ENCODE assay signal across 25 mouse cellular contexts in genomic region chr4:82439813-82440212, GRCm38 (mm10).
A peak's percentile ranks its signal among the peaks of the same experiment; 100 is the strongest.
DNase-seq lines count a peak whose midpoint lies in the region; ATAC-seq lines count a peak whose summit lies in the region.
"Had no signal": no experiment of that assay in that cellular context is flagged by ENCODE, and none has a peak within 500 bp of the region (broad histone marks: within the 10 kb centered on the region; RNA-seq: fewer than 3 reads in every experiment).

No protein-coding gene starts in this region.

- H3K9ac ChIP-seq in hindbrain, embryonic 14.5 days = no peak overlapping the region
- H3K9ac ChIP-seq in hindbrain, embryonic 11.5 days (ENCODE audit: low read depth, low read length) = no peak overlapping the region
- no peak overlapping the region for H3K9ac ChIP-seq in liver, embryonic 16.5 days (ENCODE audit: low read depth, low read length)
- H3K9ac ChIP-seq in liver, embryonic 11.5 days (ENCODE audit: low read depth, low read length) = no peak overlapping the region
- H3K9ac ChIP-seq: embryonic facial prominence, embryonic 12.5 days; forebrain, embryonic 13.5 days; limb, embryonic 12.5 days; liver, embryonic 14.5 days; midbrain, embryonic 13.5 days; neural tube, embryonic 12.5 days had no signal

- H3K9me3 ChIP-seq in hindbrain, embryonic 14.5 days (ENCODE audit: control insufficient read depth, low read length) = no peaks in the 10 kb centered on the region
- no peaks in the 10 kb centered on the region for H3K9me3 ChIP-seq in hindbrain, embryonic 11.5 days (ENCODE audit: control insufficient read depth, low read length)
- no peaks in the 10 kb centered on the region for H3K9me3 ChIP-seq in liver, embryonic 16.5 days (replicated peaks; ENCODE audit: control insufficient read depth, low read length)
- no peaks in the 10 kb centered on the region for H3K9me3 ChIP-seq in liver, embryonic 11.5 days (ENCODE audit: control insufficient read depth, low read length)
- H3K9me3 ChIP-seq: embryonic facial prominence, embryonic 12.5 days; forebrain, embryonic 13.5 days; limb, embryonic 12.5 days; midbrain, embryonic 13.5 days; neural tube, embryonic 12.5 days had no signal

- H3K27me3 ChIP-seq in hindbrain, embryonic 14.5 days (ENCODE audit: control insufficient read depth, insufficient read depth, low read length) = no peaks in the 10 kb centered on the region
- H3K27me3 ChIP-seq in hindbrain, embryonic 11.5 days (ENCODE audit: control insufficient read depth, insufficient read depth, low read length) = no peaks in the 10 kb centered on the region
- H3K27me3 ChIP-seq in liver, embryonic 16.5 days (ENCODE audit: control insufficient read depth, insufficient read depth, low read depth, low read length) = no peaks in the 10 kb centered on the region
- H3K27me3 ChIP-seq in liver, embryonic 11.5 days (replicated peaks; ENCODE audit: control insufficient read depth, insufficient read depth, low read length) = no peaks in the 10 kb centered on the region
- H3K27me3 ChIP-seq: embryonic facial prominence, embryonic 12.5 days; forebrain, embryonic 13.5 days; limb, embryonic 12.5 days; midbrain, embryonic 13.5 days; neural tube, embryonic 12.5 days had no signal

- no peak for ATAC-seq in hindbrain, embryonic 14.5 days (ENCODE audit: low FRiP score)
- ATAC-seq in hindbrain, embryonic 11.5 days (ENCODE audit: low FRiP score) = no peak
- ATAC-seq in liver, embryonic 16.5 days (ENCODE audit: low read depth) = peak; percentile 47; the same call in 1 of the 2 replicates
- no peak for ATAC-seq in liver, embryonic 11.5 days (replicated peaks; ENCODE audit: low FRiP score)
- ATAC-seq: activated CD4-positive, CD25-positive, alpha-beta regulatory T cell, adult 4 months; forebrain, embryonic 13.5 days; hindbrain, postnatal 0 days; intestine, postnatal 0 days; midbrain, embryonic 13.5 days had no signal

- peak overlapping the region; percentile 41; the same call in 1 of the 2 replicates for H3K27ac ChIP-seq in hindbrain, embryonic 14.5 days
- H3K27ac ChIP-seq in hindbrain, embryonic 11.5 days (ENCODE audit: low read depth, low read length) = no peak overlapping the region
- no peak overlapping the region for H3K27ac ChIP-seq in liver, embryonic 16.5 days (ENCODE audit: low read length)
- no peak overlapping the region for H3K27ac ChIP-seq in liver, embryonic 11.5 days (ENCODE audit: low read depth, low read length)
- H3K27ac ChIP-seq: embryonic facial prominence, embryonic 12.5 days; forebrain, embryonic 13.5 days; hindbrain, postnatal 0 days; limb, embryonic 12.5 days; liver, embryonic 14.5 days; midbrain, embryonic 13.5 days; neural tube, embryonic 12.5 days had no signal

- no peak overlapping the region for H3K4me3 ChIP-seq in hindbrain, embryonic 14.5 days (replicated peaks; ENCODE audit: low read length)
- no peak overlapping the region for H3K4me3 ChIP-seq in hindbrain, embryonic 11.5 days (ENCODE audit: low read depth, low read length)
- H3K4me3 ChIP-seq in liver, embryonic 16.5 days (ENCODE audit: low read depth, low read length) = no peak overlapping the region
- H3K4me3 ChIP-seq in liver, embryonic 11.5 days (ENCODE audit: low read depth, low read length) = no peak overlapping the region
- H3K4me3 ChIP-seq: embryonic facial prominence, embryonic 12.5 days; erythroblast, embryonic 14.5 days; forebrain, embryonic 13.5 days; limb, embryonic 12.5 days; midbrain, embryonic 13.5 days; neural tube, embryonic 12.5 days had no signal

- H3K4me2 ChIP-seq in hindbrain, embryonic 14.5 days (replicated peaks) = no peak overlapping the region
- H3K4me2 ChIP-seq in hindbrain, embryonic 11.5 days (replicated peaks; ENCODE audit: low read depth, low read length) = no peak overlapping the region
- H3K4me2 ChIP-seq in liver, embryonic 16.5 days (ENCODE audit: low read depth, low read length) = no peak overlapping the region
- H3K4me2 ChIP-seq in liver, embryonic 11.5 days = no peak overlapping the region
- H3K4me2 ChIP-seq: embryonic facial prominence, embryonic 12.5 days; forebrain, embryonic 13.5 days; limb, embryonic 12.5 days; midbrain, embryonic 13.5 days; neural tube, embryonic 12.5 days had no signal

- DNase-seq in heart, adult 11 months = peak; percentile 79
- no peak for DNase-seq in heart, adult 8-10 months (ENCODE audit: low spot score)
- DNase-seq in hindbrain, embryonic 14.5 days (ENCODE audit: low spot score) = no peak
- DNase-seq in hindbrain, embryonic 11.5 days (ENCODE audit: low spot score) = no peak
- no peak for DNase-seq in liver, embryonic 11.5 days (ENCODE audit: low spot score)
- peak; percentile 62 for DNase-seq in retina, postnatal 1 day
- no peak for DNase-seq in right cerebral cortex, postnatal 25 days
- DNase-seq: adrenal gland, postnatal 14 days; cerebellum, postnatal 10 days; gastrocnemius, postnatal 36 days; heart, postnatal 36 days; kidney, postnatal 36 days; thymus, adult 2 months had no signal

- WGBS in hindbrain, embryonic 14.5 days = 51% methylated on average over 8 of the region's 8 CpGs
- 74% methylated on average over 8 of the region's 8 CpGs for WGBS in hindbrain, embryonic 11.5 days
- 62% methylated on average over 8 of the region's 8 CpGs for WGBS in liver, embryonic 16.5 days (ENCODE audit: insufficient replicate concordance)
- 72% methylated on average over 8 of the region's 8 CpGs for WGBS in liver, embryonic 11.5 days

- H3K36me3 ChIP-seq in hindbrain, embryonic 14.5 days (replicated peaks; ENCODE audit: control insufficient read depth, insufficient read depth) = no peaks in the 10 kb centered on the region
- H3K36me3 ChIP-seq in hindbrain, embryonic 11.5 days (ENCODE audit: control insufficient read depth, insufficient read depth, low read length) = no peaks in the 10 kb centered on the region
- no peaks in the 10 kb centered on the region for H3K36me3 ChIP-seq in liver, embryonic 16.5 days (ENCODE audit: control insufficient read depth, insufficient read depth)
- H3K36me3 ChIP-seq in liver, embryonic 11.5 days (ENCODE audit: control insufficient read depth, insufficient read depth, low read length) = no peaks in the 10 kb centered on the region
- H3K36me3 ChIP-seq: embryonic facial prominence, embryonic 12.5 days; G1E; limb, embryonic 12.5 days; midbrain, embryonic 13.5 days; neural tube, embryonic 12.5 days had no signal

- peaks cover 14% of the 10 kb centered on the region for H3K4me1 ChIP-seq in hindbrain, embryonic 14.5 days (replicated peaks; ENCODE audit: control insufficient read depth, insufficient read depth, low read length)
- H3K4me1 ChIP-seq in hindbrain, embryonic 11.5 days (replicated peaks; ENCODE audit: control insufficient read depth, insufficient read depth, low read length) = no peaks in the 10 kb centered on the region
- no peaks in the 10 kb centered on the region; the same call in 1 of the 2 replicates for H3K4me1 ChIP-seq in liver, embryonic 16.5 days (ENCODE audit: control insufficient read depth, low read depth, low read length)
- H3K4me1 ChIP-seq in liver, embryonic 11.5 days (replicated peaks; ENCODE audit: control insufficient read depth, insufficient read depth, low read length) = peaks cover 8% of the 10 kb centered on the region; the same call in 1 of the 2 replicates

Comparison
In these comparisons a context has a peak if more than half of its experiments do, and no peak if none do; other contexts are left out.
1. DNase-seq: peak in heart, adult 11 months (single experiment) and retina, postnatal 1 day (single experiment); none in heart, adult 8-10 months (single experiment), hindbrain, embryonic 14.5 days (single experiment), hindbrain, embryonic 11.5 days (single experiment), liver, embryonic 11.5 days (single experiment) and right cerebral cortex, postnatal 25 days (single experiment).